8 mouse cellular contexts compared by ENCODE assay signal in genomic region chr2:129674935-129675634, GRCm38 (mm10). TPM values are rescaled to one million over a fixed set of nuclear protein-coding genes. Genes with fewer than 3 reads are reported as not detected.
DNase-seq lines count a peak whose midpoint lies in the region; ATAC-seq and TF ChIP-seq lines count a peak whose summit lies in the region.

No protein-coding gene starts in this region.

- 32% methylated on average over 13 of the region's 13 CpGs for WGBS in kidney, adult 2 months
- 39% methylated on average over 13 of the region's 13 CpGs for WGBS in limb, embryonic 11.5 days
- 35% methylated on average over 13 of the region's 13 CpGs for WGBS in neural tube, embryonic 12.5 days

- no peaks in the 10 kb centered on the region for H3K36me3 ChIP-seq in kidney, adult 2 months (ENCODE audit: control insufficient read depth, insufficient read depth, low read length)
- H3K36me3 ChIP-seq in limb, embryonic 11.5 days (ENCODE audit: control insufficient read depth, insufficient read depth, low read length) = no peaks in the 10 kb centered on the region
- no peaks in the 10 kb centered on the region for H3K36me3 ChIP-seq in neural tube, embryonic 12.5 days
- H3K36me3 ChIP-seq in testis, adult 2 months (ENCODE audit: control insufficient read depth, insufficient read depth, low read length) = no peaks in the 10 kb centered on the region

- H3K27me3 ChIP-seq in kidney, adult 2 months (replicated peaks; ENCODE audit: control insufficient read depth, insufficient read depth, low read length) = no peaks in the 10 kb centered on the region
- H3K27me3 ChIP-seq in limb, embryonic 11.5 days (ENCODE audit: control insufficient read depth, insufficient read depth, low read length) = no peaks in the 10 kb centered on the region
- no peaks in the 10 kb centered on the region for H3K27me3 ChIP-seq in neural tube, embryonic 12.5 days (replicated peaks)
- no peaks in the 10 kb centered on the region for H3K27me3 ChIP-seq in testis, adult 2 months (ENCODE audit: control insufficient read depth, insufficient read depth, low read length)

- no peak for TF ChIP-seq POLR2A in kidney, adult 2 months (IDR thresholded peaks at IDR 0.05; ENCODE audit: low read depth, low read length)
- no peak for TF ChIP-seq POLR2A in testis, adult 2 months (IDR thresholded peaks at IDR 0.05; ENCODE audit: control insufficient read depth, low read depth, low read length)

- H3K9ac ChIP-seq in limb, embryonic 11.5 days (ENCODE audit: low read length) = no peak overlapping the region
- H3K9ac ChIP-seq in neural tube, embryonic 12.5 days = no peak overlapping the region

- no peak overlapping the region for H3K4me2 ChIP-seq in limb, embryonic 11.5 days (ENCODE audit: low read depth, severe bottlenecking)
- H3K4me2 ChIP-seq in neural tube, embryonic 12.5 days (replicated peaks) = no peak overlapping the region

- no peak overlapping the region for H3K27ac ChIP-seq in kidney, adult 2 months (ENCODE audit: insufficient read depth, low read depth, low read length)
- H3K27ac ChIP-seq in limb, embryonic 11.5 days (replicated peaks; ENCODE audit: low read depth, low read length) = no peak overlapping the region
- H3K27ac ChIP-seq in neural tube, embryonic 12.5 days = no peak overlapping the region
- H3K27ac ChIP-seq in testis, adult 2 months (ENCODE audit: control insufficient read depth, insufficient read depth, low read depth, low read length) = no peak overlapping the region

- no peak overlapping the region for H3K4me3 ChIP-seq in kidney, adult 2 months (ENCODE audit: insufficient read depth, low read depth, low read length)
- H3K4me3 ChIP-seq in limb, embryonic 11.5 days (ENCODE audit: low read depth, low read length) = no peak overlapping the region
- no peak overlapping the region for H3K4me3 ChIP-seq in neural tube, embryonic 12.5 days
- H3K4me3 ChIP-seq in testis, adult 2 months (ENCODE audit: control insufficient read depth, low read depth, low read length) = no peak overlapping the region

- no peaks in the 10 kb centered on the region for H3K9me3 ChIP-seq in limb, embryonic 11.5 days (ENCODE audit: control insufficient read depth, low read length)
- H3K9me3 ChIP-seq in neural tube, embryonic 12.5 days = no peaks in the 10 kb centered on the region

- H3K4me1 ChIP-seq in kidney, adult 2 months (ENCODE audit: control insufficient read depth, insufficient read depth, low read length) = no peaks in the 10 kb centered on the region
- H3K4me1 ChIP-seq in limb, embryonic 11.5 days (ENCODE audit: control insufficient read depth, insufficient read depth, low read length) = no peaks in the 10 kb centered on the region
- no peaks in the 10 kb centered on the region for H3K4me1 ChIP-seq in neural tube, embryonic 12.5 days
- peaks cover 6% of the 10 kb centered on the region for H3K4me1 ChIP-seq in testis, adult 2 months (ENCODE audit: control insufficient read depth, insufficient read depth, low read length)

- peak; percentile 88 for DNase-seq in 3T3-L1 (ENCODE audit: low read depth, low spot score)
- peak; percentile 44 for DNase-seq in gastrocnemius, adult 8-10 months (ENCODE audit: low spot score in 2 of 2)
- peak; percentile 73 for DNase-seq in kidney, adult 2 months
- DNase-seq in limb, embryonic 11.5 days (ENCODE audit: low spot score) = peak; percentile 87

- peak; percentile 71 for ATAC-seq in activated CD4-positive, CD25-positive, alpha-beta regulatory T cell, adult 4 months
- peak; percentile 100 for ATAC-seq in common myeloid progenitor, adult 5-6 weeks (replicated peaks; ENCODE audit: low read depth, poor library complexity, severe bottlenecking)
- ATAC-seq in limb, embryonic 11.5 days (ENCODE audit: insufficient number of reproducible peaks, low FRiP score, low TSS enrichment, low read depth) = no peak
- 0 out of 2 replicates have a peak, but pooled peaks have one; percentile 44 for ATAC-seq in neural tube, embryonic 12.5 days (ENCODE audit: low FRiP score, low read depth)

- peak; percentile 97 for TF ChIP-seq CTCF in kidney, adult 2 months (conservative IDR thresholded peaks at IDR 0.05; ENCODE audit: insufficient read depth, insufficient read length, low read depth, low read length)
- TF ChIP-seq CTCF in testis, adult 2 months (IDR thresholded peaks at IDR 0.05; ENCODE audit: control insufficient read depth, insufficient read depth, insufficient replicate concordance, low read depth, low read length) = peak; percentile 95

RNA-seq across cellular contexts. Expression of gene Pdyn, which starts 24.6 kb away (rescaled TPM):
- polyA plus RNA-seq in activated CD4-positive, CD25-positive, alpha-beta regulatory T cell, adult 4 months (2017; shearing (Covaris generic)) = not detected
- total RNA-seq in common myeloid progenitor, adult 5-6 weeks (2017) = not detected in 2 replicates
- not detected for total RNA-seq in gastrocnemius, adult 8-10 months (2022)
- polyA plus RNA-seq in kidney, adult 2 months (2012; rRNA removed) = not detected in 2 replicates
- not detected in 2 replicates for polyA plus RNA-seq in limb, embryonic 11.5 days (2014; fragmentation: Nextera tagmentation; extraction: Ambion mirVana)
- 8.8 and 10.6 TPM in 2 replicates for polyA plus RNA-seq in neural tube, embryonic 12.5 days (2016; fragmentation: Nextera tagmentation; extraction: Ambion mirVana)
- polyA plus RNA-seq in testis, adult 2 months (2012; rRNA removed) = not detected in 2 replicates
